Mouse (Mus musculus): ENCODE measurements at regions not wholly inside any gene's neighbourhood (a gene's known extent, or its start where the extent isn't known, plus 50 kb on each side); places are given as distances from the start of the nearest gene placed in this dataset.

DNA sequence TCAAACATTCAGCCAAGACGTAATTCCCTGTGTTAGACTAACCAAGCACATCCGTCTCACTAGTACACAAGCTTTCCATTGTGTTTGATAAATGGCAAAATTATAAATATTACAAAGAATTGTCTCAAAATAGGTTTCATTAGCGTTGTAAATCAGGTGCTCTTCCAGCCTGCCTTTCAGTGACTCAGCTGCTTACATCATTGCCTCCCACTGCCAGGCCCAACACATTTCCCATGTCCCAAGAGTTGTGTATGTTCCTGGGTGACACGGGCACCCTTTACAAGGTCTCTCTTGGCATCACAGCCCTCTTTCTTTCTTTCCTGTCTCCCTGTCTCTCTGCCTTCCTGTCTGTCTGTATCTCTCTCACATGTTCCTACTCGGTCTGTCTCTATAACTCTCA lies 189.5 kb upstream of the Afdn start:
- no peak for DNase-seq
- H3K4me3 ChIP-seq, result no peak overlapping the region
- no peaks in the 10 kb centered on the region for H3K79me2 ChIP-seq (replicated peaks; ENCODE audit: control insufficient read depth, insufficient read depth, low read length)
- H3K27me3 ChIP-seq (ENCODE audit: control insufficient read depth, insufficient read depth, low read length), result no peaks in the 10 kb centered on the region
- H3K9ac ChIP-seq (ENCODE audit: low read depth, low read length), result no peak overlapping the region
- TF ChIP-seq CTCF (IDR thresholded peaks at IDR 0.05) (no peak), POLR2A (IDR thresholded peaks at IDR 0.05; ENCODE audit: insufficient read depth, low read depth, low read length) (no peak), EP300 (IDR thresholded peaks at IDR 0.05; ENCODE audit: insufficient read depth, low read depth, low read length) (no peak)
- peaks cover 2% of the 10 kb centered on the region for H3K4me1 ChIP-seq (ENCODE audit: control insufficient read depth, insufficient read depth, low read length)
- intact Hi-C loops (cut with DNase I), result no loop called here
- no peaks in the 10 kb centered on the region for H3K36me3 ChIP-seq (ENCODE audit: control insufficient read depth, insufficient read depth, low read length)
- H3K27ac ChIP-seq, result no peak overlapping the region
- 76% methylated on average over 5 of the region's 5 CpGs for WGBS

DNA sequence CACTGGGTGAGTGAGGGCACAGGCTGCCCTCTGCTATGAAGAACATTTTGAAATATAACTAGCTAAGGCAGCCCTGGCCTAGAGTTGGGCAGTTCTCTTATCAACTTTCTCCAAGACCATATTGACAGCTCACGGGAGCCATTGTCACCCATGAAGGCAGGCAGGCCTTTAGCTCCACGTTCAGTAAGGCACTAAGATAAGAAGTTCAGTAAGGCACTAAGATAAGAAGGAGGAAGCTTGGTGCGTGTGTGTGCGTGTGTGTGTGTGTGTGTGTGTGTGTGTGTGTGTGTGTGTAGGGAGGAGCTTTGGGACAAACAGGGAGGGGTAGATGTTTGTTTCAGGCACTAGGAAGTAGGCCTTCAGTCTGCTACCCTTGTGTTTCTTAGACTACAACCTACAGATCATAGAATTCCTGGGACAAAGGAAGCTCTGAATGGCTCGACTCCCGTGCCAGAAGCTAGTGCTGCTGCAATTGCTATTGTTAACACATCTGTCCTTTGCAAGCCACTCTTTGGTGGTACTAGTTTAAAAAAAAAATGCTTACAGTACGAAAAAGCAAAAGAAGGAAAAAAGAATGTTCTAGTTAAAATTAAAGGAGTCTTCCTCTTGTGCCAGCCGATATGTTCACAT lies 188.0 kb upstream of the Afdn start:
- H3K27ac ChIP-seq, result no peak overlapping the region
- 45% methylated on average over 8 of the region's 8 CpGs for WGBS
- H3K4me1 ChIP-seq (ENCODE audit: control insufficient read depth, insufficient read depth, low read length), result peaks cover 2% of the 10 kb centered on the region

DNA sequence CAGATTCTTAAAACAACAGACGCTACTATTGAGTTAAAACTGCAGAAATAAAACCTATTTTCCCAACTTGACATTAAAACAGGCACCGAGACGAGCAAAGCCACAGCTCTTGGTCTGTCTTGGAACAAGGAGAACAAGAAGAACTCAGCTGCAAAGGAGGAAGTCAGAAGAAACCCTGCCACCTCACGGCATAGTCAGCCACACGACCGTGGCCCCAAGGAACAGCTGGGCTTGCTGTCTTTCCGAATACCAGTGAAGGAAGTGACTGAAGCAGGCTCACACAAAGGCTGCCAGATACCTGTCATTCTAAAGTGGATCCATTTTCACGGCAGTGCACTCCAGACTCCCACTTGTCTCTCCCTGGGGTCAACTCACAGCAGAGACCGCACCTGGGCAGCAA lies 187.3 kb upstream of the Afdn start:
- Histone ChIP-seq H3K27me3 (ENCODE audit: control insufficient read depth, insufficient read depth, low read length) (no peaks in the 10 kb centered on the region), H3K79me2 (replicated peaks; ENCODE audit: control insufficient read depth, insufficient read depth, low read length) (no peaks in the 10 kb centered on the region), H3K36me3 (ENCODE audit: control insufficient read depth, insufficient read depth, low read length) (no peaks in the 10 kb centered on the region), H3K9ac (ENCODE audit: low read depth, low read length) (no peak overlapping the region), H3K4me1 (ENCODE audit: control insufficient read depth, insufficient read depth, low read length) (peaks cover 2% of the 10 kb centered on the region), H3K27ac (no peak overlapping the region), H3K4me3 (no peak overlapping the region)
- intact Hi-C loops (cut with DNase I), result no loop called here
- no peak for TF ChIP-seq EP300 (IDR thresholded peaks at IDR 0.05; ENCODE audit: insufficient read depth, low read depth, low read length)
- TF ChIP-seq CTCF (IDR thresholded peaks at IDR 0.05), result no peak
- TF ChIP-seq POLR2A (IDR thresholded peaks at IDR 0.05; ENCODE audit: insufficient read depth, low read depth, low read length), result no peak
- 58% methylated on average over 9 of the region's 9 CpGs for WGBS
- DNase-seq, result no peak

More for the DNA sequence above, 188.0 kb upstream of the Afdn start:
- DNase-seq, result no peak
- H3K27me3 ChIP-seq (ENCODE audit: control insufficient read depth, insufficient read depth, low read length), result no peaks in the 10 kb centered on the region
- H3K36me3 ChIP-seq (ENCODE audit: control insufficient read depth, insufficient read depth, low read length), result no peaks in the 10 kb centered on the region
- no peaks in the 10 kb centered on the region for H3K79me2 ChIP-seq (replicated peaks; ENCODE audit: control insufficient read depth, insufficient read depth, low read length)
- intact Hi-C loops (cut with DNase I), result no loop called here
- H3K4me3 ChIP-seq, result no peak overlapping the region
- no peak overlapping the region for H3K9ac ChIP-seq (ENCODE audit: low read depth, low read length)
- TF ChIP-seq EP300 (IDR thresholded peaks at IDR 0.05; ENCODE audit: insufficient read depth, low read depth, low read length) (no peak), POLR2A (IDR thresholded peaks at IDR 0.05; ENCODE audit: insufficient read depth, low read depth, low read length) (no peak), CTCF (IDR thresholded peaks at IDR 0.05) (no peak)

DNA sequence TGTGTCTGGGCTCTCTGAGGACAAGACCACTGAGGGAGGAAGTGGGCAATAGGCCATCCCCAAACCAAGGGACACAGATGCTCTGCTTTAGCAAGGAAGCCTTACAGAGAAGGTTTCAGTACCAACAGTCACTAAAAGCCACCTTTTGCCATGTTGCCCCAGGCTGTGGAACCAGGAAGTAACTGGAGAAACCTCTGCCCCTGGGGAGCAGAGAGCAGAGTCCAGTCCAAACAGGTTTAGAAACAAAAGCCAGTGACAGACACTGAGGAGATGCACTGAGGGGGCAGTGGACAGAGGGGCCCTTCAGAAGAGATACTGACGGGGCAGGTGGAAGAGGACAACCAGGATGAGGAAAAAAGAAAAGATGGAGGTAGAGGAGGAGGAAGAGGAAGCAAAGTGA lies 186.2 kb upstream of the Afdn start:
- TF ChIP-seq EP300 (IDR thresholded peaks at IDR 0.05; ENCODE audit: insufficient read depth, low read depth, low read length), result no peak
- TF ChIP-seq CTCF (IDR thresholded peaks at IDR 0.05), result no peak
- no peak for TF ChIP-seq POLR2A (IDR thresholded peaks at IDR 0.05; ENCODE audit: insufficient read depth, low read depth, low read length)
- Histone ChIP-seq H3K4me3 (no peak overlapping the region), H3K36me3 (ENCODE audit: control insufficient read depth, insufficient read depth, low read length) (no peaks in the 10 kb centered on the region), H3K27ac (no peak overlapping the region), H3K27me3 (ENCODE audit: control insufficient read depth, insufficient read depth, low read length) (no peaks in the 10 kb centered on the region), H3K79me2 (replicated peaks; ENCODE audit: control insufficient read depth, insufficient read depth, low read length) (no peaks in the 10 kb centered on the region), H3K9ac (ENCODE audit: low read depth, low read length) (no peak overlapping the region), H3K4me1 (ENCODE audit: control insufficient read depth, insufficient read depth, low read length) (peaks cover 2% of the 10 kb centered on the region)
- no peak for DNase-seq
- WGBS, result 89% methylated on average over 1 of the region's 1 CpGs
- intact Hi-C loops (cut with DNase I), result no loop called here

DNA sequence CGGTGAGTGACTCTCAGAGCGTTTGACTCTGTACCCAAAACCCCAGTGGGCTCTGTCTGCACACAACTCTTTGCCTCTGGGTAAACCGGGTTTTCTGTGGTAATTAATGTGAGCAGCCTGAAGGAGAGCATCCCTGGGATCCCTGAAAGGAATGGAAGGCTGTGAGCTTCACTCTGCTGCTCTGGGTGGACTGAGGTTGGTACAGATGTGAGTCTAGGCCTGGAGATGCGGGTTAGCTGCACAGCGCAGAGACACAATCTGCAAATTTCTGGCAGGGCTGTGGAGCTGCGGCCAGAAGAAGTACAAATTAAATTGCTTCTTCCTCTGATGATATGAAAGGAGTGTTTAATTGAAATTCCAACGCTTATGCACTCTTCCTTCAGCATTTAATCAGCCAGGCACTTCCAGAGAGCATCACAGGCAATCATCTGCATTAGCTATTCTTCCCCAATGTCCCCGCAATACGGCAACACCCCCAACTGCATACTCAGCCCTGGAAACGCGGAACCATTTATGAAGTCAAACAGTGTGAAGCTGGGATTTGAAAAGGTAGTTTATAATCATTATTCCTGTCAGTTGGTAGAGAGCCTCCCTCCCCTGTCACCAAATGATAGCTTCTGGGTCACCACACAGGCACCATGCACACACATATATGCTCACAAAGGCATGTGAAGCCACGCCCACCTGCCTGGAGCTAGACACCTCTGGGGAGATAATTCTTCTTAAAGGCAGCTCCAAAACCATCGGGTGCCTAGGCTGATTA lies 185.5 kb upstream of the Afdn start:
- no peak overlapping the region for H3K27ac ChIP-seq
- 81% methylated on average over 13 of the region's 13 CpGs for WGBS
- peaks cover 2% of the 10 kb centered on the region for H3K4me1 ChIP-seq (ENCODE audit: control insufficient read depth, insufficient read depth, low read length)
- TF ChIP-seq CTCF (IDR thresholded peaks at IDR 0.05) (no peak), POLR2A (IDR thresholded peaks at IDR 0.05; ENCODE audit: insufficient read depth, low read depth, low read length) (no peak), EP300 (IDR thresholded peaks at IDR 0.05; ENCODE audit: insufficient read depth, low read depth, low read length) (no peak)
- no peak for DNase-seq
- no peak overlapping the region for H3K4me3 ChIP-seq
- no peaks in the 10 kb centered on the region for H3K27me3 ChIP-seq (ENCODE audit: control insufficient read depth, insufficient read depth, low read length)
- H3K9ac ChIP-seq (ENCODE audit: low read depth, low read length), result no peak overlapping the region
- no peaks in the 10 kb centered on the region for H3K36me3 ChIP-seq (ENCODE audit: control insufficient read depth, insufficient read depth, low read length)
- intact Hi-C loops (cut with DNase I), result no loop called here
- no peaks in the 10 kb centered on the region for H3K79me2 ChIP-seq (replicated peaks; ENCODE audit: control insufficient read depth, insufficient read depth, low read length)

DNA sequence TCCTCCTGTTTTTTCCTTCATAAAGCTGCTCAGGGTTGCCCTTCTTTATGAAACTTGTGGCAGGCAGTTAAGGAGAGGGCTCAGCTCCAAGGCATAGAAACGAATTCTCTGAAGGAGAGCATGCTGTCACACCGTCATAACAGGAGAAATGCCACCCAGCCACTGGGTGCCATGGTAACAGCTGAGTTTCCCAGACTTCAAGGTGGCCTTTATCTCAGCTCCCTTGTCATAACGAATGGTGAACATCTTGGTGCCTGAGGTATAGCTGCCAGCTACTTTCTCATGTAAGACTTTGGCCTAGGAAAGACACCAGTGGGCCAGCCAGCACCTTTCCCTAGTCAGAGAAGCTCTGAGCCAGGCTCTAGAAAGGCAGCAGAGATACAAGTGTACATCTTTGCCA lies 182.5 kb upstream of the Afdn start:
- WGBS, result 73% methylated on average over 3 of the region's 3 CpGs
- intact Hi-C loops (cut with DNase I), result no loop called here
- Histone ChIP-seq H3K9ac (ENCODE audit: low read depth, low read length) (no peak overlapping the region), H3K4me1 (ENCODE audit: control insufficient read depth, insufficient read depth, low read length) (no peaks in the 10 kb centered on the region; the same call in 1 of the 2 replicates), H3K36me3 (ENCODE audit: control insufficient read depth, insufficient read depth, low read length) (no peaks in the 10 kb centered on the region), H3K27me3 (ENCODE audit: control insufficient read depth, insufficient read depth, low read length) (no peaks in the 10 kb centered on the region), H3K27ac (no peak overlapping the region), H3K79me2 (replicated peaks; ENCODE audit: control insufficient read depth, insufficient read depth, low read length) (no peaks in the 10 kb centered on the region), H3K4me3 (no peak overlapping the region)
- TF ChIP-seq EP300 (IDR thresholded peaks at IDR 0.05; ENCODE audit: insufficient read depth, low read depth, low read length), result no peak
- no peak for TF ChIP-seq POLR2A (IDR thresholded peaks at IDR 0.05; ENCODE audit: insufficient read depth, low read depth, low read length)
- TF ChIP-seq CTCF (IDR thresholded peaks at IDR 0.05), result no peak
- no peak for DNase-seq

Measured in heart, adult 2 months (tissue).